Mouse (Mus musculus) neutrophil, adult 5-6 weeks (primary cell): ENCODE data around the gene Col4a2. TPM values are rescaled to one million over a fixed set of nuclear protein-coding genes. Genes with fewer than 3 reads are reported as not detected.

ENCODE experiments used
- ATAC-seq: fragments of 151-379, 151-347 bp; 2 replicates; pipeline ENCODE4 v1.8.0; 2017; ENCODE audit warnings: mild to moderate bottlenecking, moderate TSS enrichment; ENCODE audit not compliant: insufficient number of reproducible peaks, poor library complexity, low FRiP score, severe bottlenecking; ENCODE audit errors: extremely low read depth
- total RNA-seq: library from RNA; stranded (forward); fragments of 200-1000 nt; gene quantifications from 2 replicates; pipeline ENCODE4 v1.2.3, GENCODE M21; 2017

Col4a2 gene
- total RNA-seq, 1 experiment from 2014 or later, result not detected

DNA sequence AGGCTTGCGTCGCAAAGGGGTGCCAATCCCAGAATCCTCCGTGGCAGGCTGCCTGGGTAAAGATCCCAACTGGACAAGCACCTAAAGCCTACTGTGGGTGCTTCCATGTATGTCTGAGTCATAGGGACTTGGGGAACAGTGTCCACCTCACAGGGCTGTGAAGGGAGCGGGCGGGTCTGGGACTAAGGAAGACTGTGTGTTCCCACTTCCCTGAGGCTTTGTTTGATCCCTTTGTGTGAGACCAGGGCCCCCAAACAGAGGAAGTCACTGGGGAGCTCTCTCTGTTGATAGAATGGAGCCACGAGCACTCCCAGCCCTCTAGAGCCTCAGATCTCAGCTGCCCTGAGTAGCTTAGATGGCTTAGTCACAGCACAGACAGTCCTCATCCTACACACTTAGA is 3.5 kb downstream of the Col4a2 start:
- no peak for ATAC-seq

GRCm38 (mm10) chr8:11319405-11319804 is 6.8 kb downstream of the Col4a2 start:
- no peak for ATAC-seq

DNA sequence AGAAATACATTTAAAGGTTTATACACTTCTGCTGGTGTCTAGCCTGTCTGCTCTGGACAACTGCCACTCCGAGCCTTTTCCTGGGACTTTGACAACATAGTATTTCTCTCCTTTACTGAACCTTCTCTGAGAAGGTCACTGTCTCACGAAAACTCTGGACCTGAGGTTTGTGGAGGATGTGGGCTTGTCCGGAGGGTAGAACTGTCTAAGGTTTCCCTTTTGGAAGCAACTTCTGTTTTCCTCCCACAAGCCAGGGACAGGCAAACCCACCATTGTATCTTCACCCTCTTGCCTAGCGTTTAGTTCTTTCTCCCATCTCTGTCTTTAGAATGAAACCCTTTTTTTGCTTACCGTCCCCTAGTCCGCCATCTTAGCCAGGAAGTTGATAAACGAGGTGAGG is 9.2 kb downstream of the Col4a2 start:
- no peak for ATAC-seq

GRCm38 (mm10) chr8:11322724-11323585 is 10.3 kb downstream of the Col4a2 start:
- no peak for ATAC-seq

DNA sequence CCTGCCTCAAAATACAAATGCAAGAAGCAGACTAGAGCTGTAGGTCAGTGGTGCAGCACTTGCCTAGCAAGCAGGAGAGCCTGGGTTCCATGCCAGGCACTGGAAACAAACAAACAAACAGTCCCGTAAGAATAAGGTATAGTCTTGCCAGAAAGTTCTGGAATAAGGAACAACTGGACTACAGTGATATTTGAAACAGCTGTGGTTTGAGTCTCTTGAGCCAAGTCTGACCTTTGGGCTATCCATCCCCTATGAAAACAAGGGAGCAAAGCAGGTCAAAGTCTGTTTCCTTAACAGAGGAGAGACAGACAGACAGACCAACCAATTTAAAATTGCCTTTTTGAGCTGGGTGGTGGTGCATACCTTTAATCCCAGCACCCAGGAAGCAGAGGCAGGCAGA is 11.1 kb downstream of the Col4a2 start:
- ATAC-seq, result no peak

- ATAC-seq, result no peak
Measured at GRCm38 (mm10) chr8:11324801-11325395, 12.3 kb downstream of the Col4a2 start.

DNA sequence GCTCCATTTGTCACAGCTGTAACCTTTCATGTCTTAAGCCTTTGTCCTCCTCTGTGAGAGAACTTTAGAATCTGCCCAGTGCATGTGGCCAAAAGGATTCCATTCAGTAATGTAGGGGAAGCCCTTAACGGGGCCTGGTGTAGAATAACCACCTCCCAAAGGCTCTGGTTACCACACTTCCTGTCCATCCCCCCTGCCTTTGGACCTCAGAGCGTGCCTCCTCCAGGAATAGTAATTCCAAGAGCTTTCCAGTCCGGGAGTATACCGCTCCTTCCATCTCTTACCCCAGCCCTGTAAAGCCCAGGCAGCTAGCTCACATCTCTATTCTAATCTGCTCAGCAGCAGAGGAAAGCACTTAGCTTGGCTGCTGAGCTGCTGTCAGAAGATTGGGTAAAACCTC is 14.7 kb downstream of the Col4a2 start:
- ATAC-seq, result no peak

- no peak for ATAC-seq
Measured at GRCm38 (mm10) chr8:11327722-11328417, 15.3 kb downstream of the Col4a2 start.

GRCm38 (mm10) chr8:11331561-11331960 is 19.0 kb downstream of the Col4a2 start:
- ATAC-seq, result no peak

- ATAC-seq, result no peak
Measured at GRCm38 (mm10) chr8:11333746-11334145, 21.1 kb downstream of the Col4a2 start.

GRCm38 (mm10) chr8:11334493-11334892 is 21.9 kb downstream of the Col4a2 start:
- ATAC-seq, result no peak

GRCm38 (mm10) chr8:11335238-11335637 is 22.6 kb downstream of the Col4a2 start:
- no peak for ATAC-seq

- no peak for ATAC-seq
Measured at GRCm38 (mm10) chr8:11336346-11336745, 23.7 kb downstream of the Col4a2 start.

GRCm38 (mm10) chr8:11337642-11338041 is 25.0 kb downstream of the Col4a2 start:
- ATAC-seq, result no peak

DNA sequence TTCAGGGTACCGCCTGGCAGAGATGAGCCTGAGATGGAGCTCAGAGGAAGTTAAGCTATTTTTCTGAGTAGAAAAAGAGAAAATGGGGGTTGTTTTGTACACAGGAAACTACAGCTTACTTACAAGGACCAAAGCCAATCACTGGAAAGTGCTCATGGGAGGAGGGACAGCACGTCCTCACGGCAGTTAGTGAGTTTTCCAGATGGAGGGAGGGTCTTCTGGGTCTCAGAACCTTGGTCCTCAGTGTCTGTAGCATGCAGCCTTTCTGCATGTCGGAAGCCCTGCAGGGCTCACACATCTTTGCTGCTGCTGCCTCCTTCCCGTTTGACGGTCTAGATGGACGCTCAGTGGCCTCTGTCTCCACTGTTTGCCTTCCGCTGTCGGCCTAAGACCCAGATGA is 25.9 kb downstream of the Col4a2 start:
- ATAC-seq, result no peak

DNA sequence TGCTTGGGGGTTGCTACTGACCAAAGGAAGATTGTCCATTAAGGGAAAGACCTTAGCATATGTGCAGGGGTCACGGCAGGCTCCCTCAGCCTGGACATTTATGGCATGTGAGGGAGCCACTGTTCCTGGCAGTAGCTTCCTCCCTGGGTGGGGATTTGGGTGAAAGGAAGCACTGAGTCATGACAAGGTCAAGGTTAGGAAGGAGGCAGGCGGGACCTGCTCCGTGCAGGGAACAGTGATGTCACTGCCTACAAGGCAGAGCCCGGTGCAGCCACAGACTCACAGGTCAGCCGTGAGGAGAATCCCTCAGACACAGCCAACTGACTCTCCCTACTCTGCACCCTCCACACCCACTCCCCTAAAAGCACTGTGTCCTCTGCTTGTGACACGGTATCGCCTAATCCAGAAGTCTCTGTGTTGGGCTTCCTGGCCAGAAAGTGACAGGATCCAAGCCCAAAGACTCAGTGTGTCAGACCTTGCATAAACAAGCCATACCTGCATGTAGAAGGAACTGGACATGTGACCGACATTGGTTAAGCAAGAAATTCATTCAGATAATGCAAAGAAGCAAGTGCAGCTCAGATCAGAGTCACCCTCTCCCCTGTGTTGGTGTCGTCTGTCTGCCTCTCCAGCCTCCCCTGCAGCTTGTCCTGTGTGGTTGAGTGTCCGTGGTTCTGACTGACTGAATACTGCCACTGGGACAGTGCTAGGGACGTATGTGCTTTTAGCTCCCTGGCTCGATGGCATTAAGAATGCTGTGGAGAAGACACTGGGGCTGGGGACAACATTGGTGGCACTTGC is 27.9 kb downstream of the Col4a2 start:
- peak; percentile 21; the same call in 1 of the 2 replicates for ATAC-seq

GRCm38 (mm10) chr8:11341111-11341566 is 28.5 kb downstream of the Col4a2 start:
- ATAC-seq, result no peak

DNA sequence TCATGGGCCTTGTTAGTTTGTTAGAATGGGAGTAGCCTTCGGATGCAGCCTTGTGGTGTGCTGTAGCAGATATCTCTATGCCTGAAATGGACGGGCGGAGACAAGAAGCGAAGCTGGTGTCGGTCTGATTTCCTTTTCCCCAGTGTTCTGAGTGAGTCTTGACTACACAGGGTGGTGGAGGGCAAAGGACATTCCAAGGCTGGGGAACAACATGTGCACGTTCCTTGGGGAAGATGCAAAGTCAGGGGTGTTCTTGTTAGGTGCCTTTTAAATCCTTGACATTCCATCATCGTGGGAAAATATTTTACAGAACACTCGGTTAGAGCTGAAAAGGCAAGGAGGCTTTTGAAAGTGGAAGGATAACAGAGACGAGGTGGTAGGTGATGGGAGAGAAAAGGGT is 31.9 kb downstream of the Col4a2 start:
- ATAC-seq, result no peak

DNA sequence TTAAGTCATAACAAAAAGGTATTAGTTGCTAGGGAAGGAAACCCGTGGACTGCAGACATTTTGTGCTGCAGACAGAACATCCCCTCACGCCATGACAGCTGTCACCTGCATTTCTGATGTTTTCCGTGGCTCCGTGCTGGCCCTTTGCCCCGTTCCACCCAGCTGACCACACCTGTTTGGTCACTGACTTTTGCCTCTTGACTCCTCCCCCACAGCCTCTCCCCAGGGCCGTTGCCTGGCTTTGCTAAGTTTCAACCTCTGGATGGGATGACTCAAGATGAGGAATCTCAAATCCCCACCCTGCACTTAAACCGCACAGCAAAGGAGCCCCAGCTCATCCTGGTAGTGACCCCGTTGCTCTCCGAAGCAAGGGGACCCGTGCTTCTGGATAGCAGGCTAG is 33.6 kb downstream of the Col4a2 start:
- no peak for ATAC-seq
